Mouse (Mus musculus) liver, adult 10 weeks (tissue): ENCODE data around the gene Prrg3. TPM values are rescaled to one million over a fixed set of nuclear protein-coding genes. Genes with fewer than 3 reads are reported as not detected.

Experiments used
- polyA plus RNA-seq: library from polyadenylated mRNA; stranded (reverse); fragments of 350-450 nt; fragmentation: Illumina TruSeq; extraction: RNeasy Lipid Tissue Mini Kit (QIAGEN cat#74804); gene quantifications from one replicate; pipeline ENCODE4 v1.2.3, GENCODE M21; 2014; ENCODE audit warnings: low read depth, low replicate concordance

The Prrg3 gene
- 0.50 TPM for polyA plus RNA-seq

GRCm38 (mm10) chrX:71962073-71963051, at the start of gene Prrg3:
Gene Prrg3, plus strand, starts transcription at chrX:71962624.

GRCm38 (mm10) chrX:71972686-71973085, 10.3 kb downstream of the Prrg3 start, which contains the start of gene Fate1:
Gene Fate1, plus strand, starts transcription at chrX:71972986.

GRCm38 (mm10) chrX:71991549-71991948, 29.1 kb downstream of the Prrg3 start, which contains the start of gene Cnga2:
Gene Cnga2, plus strand, starts transcription at chrX:71991849.

Other genes starting within 250 kb of the Prrg3 start
- 61.6 TPM for gene Vma21, start 146.7 kb upstream of the Prrg3 start, polyA plus RNA-seq
- gene Gm1141, start 41.6 kb upstream of the Prrg3 start, polyA plus RNA-seq = not detected
- not detected for gene Fate1, start 10.4 kb downstream of the Prrg3 start, polyA plus RNA-seq
- gene Cnga2, start 29.2 kb downstream of the Prrg3 start, polyA plus RNA-seq = not detected